Mouse (Mus musculus) CH12.LX (cell line): Measurements from ENCODE around the gene Rpl37a.

Source experiments
- CTCF ChIP-seq, 2 experiments: IDR thresholded peaks in 1 of 2; conservative IDR thresholded peaks in 1 of 2; 2 replicates each; pipeline ENCODE4 v1.5.1; 2011 to 2012; ENCODE audit warnings: low read depth in 2 of 2, low read length in 2 of 2, improper control_type of control experiment in 1 of 2, inconsistent platforms in 1 of 2, mild to moderate bottlenecking in 1 of 2, moderate library complexity in 1 of 2
- GABPA ChIP-seq: IDR thresholded peaks from 2 replicates; pipeline ENCODE4 v1.6.1; 2012; ENCODE audit warnings: low read depth, low read length, improper control_type of control experiment, inconsistent platforms; ENCODE audit not compliant: insufficient replicate concordance
- JUND ChIP-seq: conservative IDR thresholded peaks from 2 replicates; pipeline ENCODE4 v1.6.1; 2011; ENCODE audit warnings: low read depth, low read length, improper control_type of control experiment
- MAX ChIP-seq: IDR thresholded peaks from 2 replicates; pipeline ENCODE4 v1.6.1; 2011; ENCODE audit warnings: low read length, improper control_type of control experiment
- MAZ ChIP-seq: IDR thresholded peaks from 2 replicates; pipeline ENCODE4 v1.6.1; 2012; ENCODE audit warnings: low read depth, mild to moderate bottlenecking, inconsistent platforms, low read length, improper control_type of control experiment, moderate library complexity
- POLR2AphosphoS2 ChIP-seq: IDR thresholded peaks from 2 replicates; pipeline ENCODE4 v1.6.1; 2011; ENCODE audit warnings: low read depth, low read length, improper control_type of control experiment
- TBP ChIP-seq: conservative IDR thresholded peaks from 2 replicates; pipeline ENCODE4 v1.6.1; 2011; ENCODE audit warnings: low read depth, low read length, improper control_type of control experiment
- USF1 ChIP-seq: IDR thresholded peaks from 2 replicates; pipeline ENCODE4 v1.6.1; 2014; ENCODE audit warnings: low read depth, mild to moderate bottlenecking, inconsistent platforms, low read length, improper control_type of control experiment
- USF2 ChIP-seq: conservative IDR thresholded peaks from 2 replicates; pipeline ENCODE4 v1.6.1; 2011; ENCODE audit warnings: low read depth, low read length, improper control_type of control experiment
- ZKSCAN1 ChIP-seq: IDR thresholded peaks from 2 replicates; pipeline ENCODE4 v1.6.1; 2012; ENCODE audit warnings: low read depth, inconsistent platforms, low read length, improper control_type of control experiment, borderline replicate concordance

DNA sequence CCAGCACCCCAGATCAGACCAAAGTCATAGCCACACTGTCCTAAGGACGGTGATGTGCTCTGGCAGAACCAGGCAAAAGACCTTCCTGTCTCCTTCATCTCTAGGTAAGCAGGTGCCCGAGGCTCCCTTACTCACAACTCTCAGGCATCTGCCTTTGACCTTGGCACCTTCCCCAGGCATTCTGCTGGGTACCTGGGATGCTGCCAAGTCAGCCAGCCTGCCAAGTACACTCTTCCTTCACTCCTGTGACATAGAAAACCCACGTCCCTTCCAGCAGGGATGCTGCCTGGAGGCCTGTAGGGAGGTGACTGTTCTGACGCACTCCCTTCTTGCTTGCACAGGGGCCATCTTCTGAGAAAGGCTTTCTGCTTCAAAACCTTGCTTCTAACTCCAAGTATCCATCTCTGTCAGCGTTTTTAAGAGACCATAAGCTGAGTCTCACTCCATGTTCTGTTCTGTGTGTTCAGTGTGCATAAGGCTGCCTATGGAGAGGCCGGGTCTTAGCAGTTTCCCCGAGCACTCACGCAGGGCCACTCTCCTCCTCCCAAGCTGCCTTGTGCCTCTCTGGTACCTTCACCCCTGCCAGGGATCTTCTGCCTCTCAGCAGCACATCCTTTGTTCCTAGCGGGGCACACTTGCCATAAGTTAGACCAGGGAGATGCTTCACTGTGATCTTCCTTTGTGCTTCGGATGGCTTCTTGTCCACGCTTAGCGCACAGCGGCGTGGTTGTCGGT, 28.0 kb downstream of the Rpl37a start:
- TF ChIP-seq CTCF (conservative IDR thresholded peaks at IDR 0.05 in 1 of 2, IDR thresholded peaks at IDR 0.05 in 1 of 2; ENCODE audit: low read depth in 2 of 2, low read length in 2 of 2) (no peak), POLR2AphosphoS2 (no peak), JUND (no peak), GABPA (no peak), ZKSCAN1 (no peak), TBP (no peak), MAX (no peak), MAZ (no peak), USF2 (no peak), USF1 (no peak)
